Mouse (Mus musculus) retina, embryonic 14.5 days (tissue): ENCODE data around the gene Zdhhc4.
A peak's percentile ranks its signal among the peaks of the same experiment; 100 is the strongest.

ENCODE experiments used
- DNase-seq: peaks from one replicate; pipeline ENCODE4 v3.0.0-alpha.2; 2015; ENCODE audit warnings: low spot score

The Zdhhc4 gene

GRCm38 (mm10) chr5:143275761-143276160, 53.3 kb downstream of the Zdhhc4 start:
- no peak for DNase-seq

- DNase-seq = no peak
Measured at GRCm38 (mm10) chr5:143272540-143273330, 56.3 kb downstream of the Zdhhc4 start.

GRCm38 (mm10) chr5:143272108-143272507, 56.9 kb downstream of the Zdhhc4 start:
- DNase-seq = no peak

GRCm38 (mm10) chr5:143271642-143272041, 57.4 kb downstream of the Zdhhc4 start:
- DNase-seq = no peak

- no peak for DNase-seq
Measured at GRCm38 (mm10) chr5:143270151-143270519, 58.9 kb downstream of the Zdhhc4 start.

- DNase-seq = peak; percentile 79
Measured at GRCm38 (mm10) chr5:143269363-143270150, 59.5 kb downstream of the Zdhhc4 start, which contains the start of gene Zfp316. Gene Zfp316, minus strand, starts transcription at chr5:143270022.

- no peak for DNase-seq
Measured at GRCm38 (mm10) chr5:143268985-143269362, 60.1 kb downstream of the Zdhhc4 start.

- DNase-seq = no peak
Measured at GRCm38 (mm10) chr5:143266794-143267193, 62.3 kb downstream of the Zdhhc4 start.
